Mouse (Mus musculus) limb, embryonic 14.5 days (tissue): Measurements from ENCODE around the gene Lrrc75a. TPM values are rescaled to one million over a fixed set of nuclear protein-coding genes. Genes with fewer than 3 reads are reported as not detected.

Experiments used
- ATAC-seq: fragments of 200-750 bp; cut with Nextera tagmentation; 2 replicates; pipeline ENCODE4 v1.8.0; 2017; ENCODE audit warnings: low read depth, moderate number of reproducible peaks, moderate TSS enrichment; ENCODE audit not compliant: low FRiP score
- DNase-seq: peaks from one replicate; pipeline ENCODE4 v3.0.0-alpha.2; 2015; ENCODE audit warnings: low spot score
- H3K27ac ChIP-seq: fragments of 300-500 bp; sonication (generic); replicated peaks from 2 replicates; pipeline ENCODE4 v1.5.1; 2014; ENCODE audit warnings: low read depth, mild to moderate bottlenecking, low read length, moderate library complexity, mixed read lengths
- H3K27me3 ChIP-seq: fragments of 300-500 bp; sonication (generic); 2 replicates; pipeline ENCODE4 v1.6.1; 2014; ENCODE audit warnings: low read length, mixed read lengths; ENCODE audit not compliant: control insufficient read depth, insufficient read depth
- H3K36me3 ChIP-seq: fragments of 300-500 bp; sonication (generic); 2 replicates; pipeline ENCODE4 v1.6.1; 2014; ENCODE audit warnings: mild to moderate bottlenecking, low read length, moderate library complexity, mixed read lengths; ENCODE audit not compliant: control insufficient read depth, insufficient read depth
- H3K4me1 ChIP-seq: fragments of 300-500 bp; sonication (generic); 2 replicates; pipeline ENCODE4 v1.6.1; 2014; ENCODE audit warnings: antibody characterized with exemption, low read length, mixed read lengths; ENCODE audit not compliant: control insufficient read depth, insufficient read depth
- H3K4me2 ChIP-seq: fragments of 300-500 bp; sonication (generic); replicated peaks from 2 replicates; pipeline ENCODE4 v1.6.1; 2014; ENCODE audit warnings: low read depth, mild to moderate bottlenecking, low read length, moderate library complexity; ENCODE audit not compliant: severe bottlenecking
- H3K4me3 ChIP-seq: fragments of 300-500 bp; sonication (generic); replicated peaks from 2 replicates; pipeline ENCODE4 v1.5.1; 2014; ENCODE audit warnings: low read length
- H3K9ac ChIP-seq: fragments of 300-500 bp; sonication (generic); 2 replicates; pipeline ENCODE4 v1.6.1; 2014; ENCODE audit warnings: mild to moderate bottlenecking, low read depth, low read length, moderate library complexity; ENCODE audit not compliant: severe bottlenecking
- H3K9me3 ChIP-seq: fragments of 300-500 bp; sonication (generic); 2 replicates; pipeline ENCODE4 v1.6.1; 2016; ENCODE audit warnings: low read length; ENCODE audit not compliant: control insufficient read depth
- POLR2A ChIP-seq: fragments of 200-500 bp; IDR thresholded peaks from 2 replicates; pipeline ENCODE4 v1.8.0; 2012; ENCODE audit warnings: inconsistent platforms, mild to moderate bottlenecking, moderate library complexity, borderline replicate concordance; ENCODE audit not compliant: insufficient read depth, insufficient read length; ENCODE audit errors: extremely low read depth
- WGBS: fragments of 180-500 bp; shearing (Covaris S2); extraction: QIAGEN DNeasy Blood & Tissue Kit; methylation state at CpG from one replicate; pipeline ENCODE4 v1.1.7; 2014; 5-methylcytosine and 5-hydroxymethylcytosine counted together
- polyA plus RNA-seq, 2 experiments: library from polyadenylated mRNA; depleted of rRNA in 1 of 2; stranded (reverse) in 1 of 2; unstranded in 1 of 2; fragments of >200 nt; fragmentation: Nextera tagmentation in 1 of 2; extraction: Ambion mirVana in 1 of 2; gene quantifications; 2 replicates each; pipeline versions ENCODE4 v1.2.1 to v1.2.3; 2012 to 2014

Gene Lrrc75a
- polyA plus RNA-seq, 2 experiments: 13.7 to 19.2 TPM

DNA sequence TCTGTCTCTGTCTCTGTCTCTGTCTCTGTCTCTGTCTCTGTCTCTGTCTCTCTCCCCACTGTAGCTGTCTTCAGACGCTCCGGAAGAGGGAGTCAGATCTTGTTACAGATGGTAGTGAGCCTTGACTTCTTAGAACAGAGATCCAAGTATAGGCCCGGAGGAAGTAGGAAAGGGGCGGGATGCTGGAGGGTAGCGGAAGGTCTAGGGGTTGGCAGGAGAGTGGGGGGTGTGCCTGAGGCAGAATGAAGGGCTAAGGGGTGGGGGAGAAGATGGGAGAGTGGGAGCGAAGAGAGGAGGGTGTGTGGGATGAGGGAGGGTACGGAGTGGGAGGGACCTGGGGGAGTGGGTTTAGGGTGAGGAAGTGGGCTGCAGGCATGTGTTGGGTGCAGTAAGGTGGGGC, 82.6 kb downstream of the Lrrc75a start:
- H3K9ac ChIP-seq: no peak overlapping the region
- H3K27me3 ChIP-seq: no peaks in the 10 kb centered on the region
- H3K4me1 ChIP-seq: no peaks in the 10 kb centered on the region
- no peak for ATAC-seq
- DNase-seq: no peak
- no peaks in the 10 kb centered on the region for H3K9me3 ChIP-seq
- no peaks in the 10 kb centered on the region for H3K36me3 ChIP-seq
- no peak for TF ChIP-seq POLR2A
- H3K27ac ChIP-seq: no peak overlapping the region
- no peak overlapping the region for H3K4me2 ChIP-seq
- WGBS: 70% methylated on average over 7 of the region's 7 CpGs
- H3K4me3 ChIP-seq: no peak overlapping the region

GRCm38 (mm10) chr11:62563590-62563989, 84.7 kb downstream of the Lrrc75a start:
- Histone ChIP-seq H3K27me3 (no peaks in the 10 kb centered on the region), H3K4me3 (no peak overlapping the region), H3K27ac (no peak overlapping the region), H3K36me3 (no peaks in the 10 kb centered on the region), H3K9me3 (no peaks in the 10 kb centered on the region), H3K4me1 (no peaks in the 10 kb centered on the region), H3K9ac (no peak overlapping the region), H3K4me2 (no peak overlapping the region)
- DNase-seq: no peak
- 77% methylated on average over 2 of the region's 2 CpGs for WGBS
- no peak for TF ChIP-seq POLR2A
- no peak for ATAC-seq

GRCm38 (mm10) chr11:62560463-62561016, 87.8 kb downstream of the Lrrc75a start:
- Histone ChIP-seq H3K4me2 (peak overlapping the region; percentile 49), H3K4me1 (no peaks in the 10 kb centered on the region), H3K4me3 (peak overlapping the region; percentile 19), H3K36me3 (no peaks in the 10 kb centered on the region), H3K9ac (peak overlapping the region; percentile 0; the same call in 1 of the 2 replicates), H3K27ac (no peak overlapping the region), H3K9me3 (no peaks in the 10 kb centered on the region), H3K27me3 (no peaks in the 10 kb centered on the region)
- 32% methylated on average over 43 of the region's 43 CpGs for WGBS
- no peak for TF ChIP-seq POLR2A
- ATAC-seq (no peak), DNase-seq (no peak)

GRCm38 (mm10) chr11:62558961-62559646, 89.2 kb downstream of the Lrrc75a start:
- DNase-seq (no peak), ATAC-seq (no peak)
- no peak for TF ChIP-seq POLR2A
- Histone ChIP-seq H3K36me3 (peaks cover 11% of the 10 kb centered on the region), H3K27ac (no peak overlapping the region), H3K9ac (no peak overlapping the region), H3K4me3 (no peak overlapping the region), H3K4me1 (peaks cover 8% of the 10 kb centered on the region), H3K27me3 (no peaks in the 10 kb centered on the region), H3K4me2 (no peak overlapping the region), H3K9me3 (no peaks in the 10 kb centered on the region)
- 52% methylated on average over 6 of the region's 6 CpGs for WGBS

DNA sequence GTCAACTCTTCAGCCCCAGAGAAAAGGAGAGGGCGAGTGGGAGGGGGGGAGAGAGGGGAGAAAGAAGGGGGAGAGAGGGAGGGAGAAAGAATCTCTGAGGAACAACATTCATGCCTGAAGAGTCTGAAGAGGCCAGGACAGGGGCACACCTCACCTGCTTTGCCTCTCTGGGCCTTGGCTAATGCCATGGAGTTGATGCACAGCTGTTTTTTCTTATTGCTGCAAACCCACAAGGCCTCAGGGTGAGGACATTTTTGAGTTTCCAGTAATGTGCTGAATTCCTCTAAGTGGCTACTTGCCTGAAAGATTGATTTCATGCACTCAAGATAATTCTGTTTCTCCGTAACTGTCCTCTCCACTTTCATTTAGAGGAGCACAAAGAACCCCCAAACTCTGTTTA, 90.2 kb downstream of the Lrrc75a start:
- Histone ChIP-seq H3K4me2 (no peak overlapping the region), H3K36me3 (peaks cover 21% of the 10 kb centered on the region), H3K27me3 (no peaks in the 10 kb centered on the region), H3K4me1 (peaks cover 17% of the 10 kb centered on the region), H3K4me3 (no peak overlapping the region), H3K9ac (no peak overlapping the region), H3K9me3 (no peaks in the 10 kb centered on the region), H3K27ac (no peak overlapping the region)
- no peak for ATAC-seq
- TF ChIP-seq POLR2A: no peak
- 64% methylated on average over 2 of the region's 2 CpGs for WGBS
- no peak for DNase-seq
